Mouse (Mus musculus): ENCODE measurements around the gene Olfr951. TPM values are rescaled to one million over a fixed set of nuclear protein-coding genes. Genes with fewer than 3 reads are reported as not detected.

The Olfr951 gene
- not detected for total RNA-seq (2021)
- not detected in 2 replicates for polyA plus RNA-seq (2012; rRNA removed)
- long read RNA-seq: 0 reads

DNA sequence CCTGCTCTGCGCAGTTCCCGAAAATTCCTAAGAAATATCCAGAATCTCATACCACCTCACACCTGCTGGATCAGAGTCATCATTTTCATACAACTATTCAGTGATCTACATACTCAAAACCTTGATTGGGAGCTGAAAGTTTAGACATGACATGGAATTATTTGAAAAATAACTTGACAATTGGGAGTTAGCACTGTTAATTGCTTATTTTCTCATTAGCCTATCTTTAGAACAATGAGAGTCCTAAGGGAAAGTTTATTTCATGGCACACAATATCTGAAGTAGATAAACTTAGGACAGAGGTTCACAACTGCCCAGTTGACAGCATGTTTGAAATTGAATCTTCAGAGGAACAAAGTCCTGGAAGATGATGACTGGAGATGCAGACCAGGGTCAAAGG, at the start of gene Olfr951:
Olfr951 (plus strand) TSS at position 301 of the 400 bp plus-strand sequence.
- DNase-seq: no peak

DNA sequence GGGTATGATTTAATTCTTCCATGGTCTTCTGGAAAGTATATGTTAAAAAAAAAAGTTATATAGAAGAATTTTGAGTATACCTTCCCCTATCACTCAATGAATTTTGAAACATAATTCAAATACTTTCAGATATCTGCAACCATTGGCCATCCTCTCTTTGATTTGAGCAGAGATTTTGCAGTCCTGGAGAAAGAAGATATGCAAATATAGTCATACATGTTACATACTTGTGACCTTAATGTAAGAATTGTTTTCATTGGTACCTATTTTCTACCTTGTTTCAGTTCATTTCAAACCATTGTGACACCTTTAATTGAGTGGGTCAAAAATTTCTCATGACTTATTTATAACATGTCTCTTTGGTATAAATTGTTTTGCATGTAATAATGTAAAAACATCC, 39.8 kb downstream of the Olfr951 start, which contains the start of gene Olfr952:
Olfr952 (minus strand) TSS at position 101 of the 400 bp plus-strand sequence.
- no peak for DNase-seq

Other genes with a start within 250 kb of the Olfr951 start
- not detected for gene Olfr943, start 221.1 kb upstream of the Olfr951 start, total RNA-seq (2021)
- not detected in 2 replicates for gene Olfr943, start 221.1 kb upstream of the Olfr951 start, polyA plus RNA-seq (2012; rRNA removed)
- gene Olfr944, start 185.5 kb upstream of the Olfr951 start, total RNA-seq (2021): not detected
- gene Olfr944, start 185.5 kb upstream of the Olfr951 start, polyA plus RNA-seq (2012; rRNA removed): not detected in 2 replicates
- not detected for gene Olfr1537, start 137.4 kb upstream of the Olfr951 start, total RNA-seq (2021)
- not detected in 2 replicates for gene Olfr1537, start 137.4 kb upstream of the Olfr951 start, polyA plus RNA-seq (2012; rRNA removed)
- not detected for gene Olfr945, start 110.6 kb upstream of the Olfr951 start, total RNA-seq (2021)
- not detected in 2 replicates for gene Olfr945, start 110.6 kb upstream of the Olfr951 start, polyA plus RNA-seq (2012; rRNA removed)
- gene Olfr948, start 61.4 kb upstream of the Olfr951 start, total RNA-seq (2021): not detected
- gene Olfr948, start 61.4 kb upstream of the Olfr951 start, polyA plus RNA-seq (2012; rRNA removed): not detected in 2 replicates
- not detected for gene Olfr952, start 39.7 kb downstream of the Olfr951 start, total RNA-seq (2021)
- gene Olfr952, start 39.7 kb downstream of the Olfr951 start, polyA plus RNA-seq (2012; rRNA removed): not detected in 2 replicates
- not detected for gene Olfr954, start 69.3 kb downstream of the Olfr951 start, total RNA-seq (2021)
- not detected in 2 replicates for gene Olfr954, start 69.3 kb downstream of the Olfr951 start, polyA plus RNA-seq (2012; rRNA removed)
- not detected for gene Olfr955, start 84.5 kb downstream of the Olfr951 start, total RNA-seq (2021)
- not detected in 2 replicates for gene Olfr955, start 84.5 kb downstream of the Olfr951 start, polyA plus RNA-seq (2012; rRNA removed)
- not detected for gene Olfr44, start 106.6 kb downstream of the Olfr951 start, total RNA-seq (2021)
- not detected in 2 replicates for gene Olfr44, start 106.6 kb downstream of the Olfr951 start, polyA plus RNA-seq (2012; rRNA removed)
- gene Olfr957, start 128.4 kb downstream of the Olfr951 start, total RNA-seq (2021): not detected
- gene Olfr957, start 128.4 kb downstream of the Olfr951 start, polyA plus RNA-seq (2012; rRNA removed): not detected in 2 replicates
- not detected for gene Olfr958, start 166.6 kb downstream of the Olfr951 start, total RNA-seq (2021)
- gene Olfr958, start 166.6 kb downstream of the Olfr951 start, polyA plus RNA-seq (2012; rRNA removed): not detected in 2 replicates
- gene Olfr959, start 188.2 kb downstream of the Olfr951 start, total RNA-seq (2021): not detected
- not detected in 2 replicates for gene Olfr959, start 188.2 kb downstream of the Olfr951 start, polyA plus RNA-seq (2012; rRNA removed)
- gene AW551984, start 217.0 kb downstream of the Olfr951 start, total RNA-seq (2021): 10 to 100 TPM in 1 of 2 experiments, 1 to 10 TPM in 1; 9.0 to 12.1 TPM
- 9.0 and 15.0 TPM in 2 replicates for gene AW551984, start 217.0 kb downstream of the Olfr951 start, polyA plus RNA-seq (2012; rRNA removed)
- not detected for gene Olfr148, start 223.2 kb downstream of the Olfr951 start, total RNA-seq (2021)
- not detected in 2 replicates for gene Olfr148, start 223.2 kb downstream of the Olfr951 start, polyA plus RNA-seq (2012; rRNA removed)
- gene Olfr960, start 234.0 kb downstream of the Olfr951 start, total RNA-seq (2021): not detected
- not detected in 2 replicates for gene Olfr960, start 234.0 kb downstream of the Olfr951 start, polyA plus RNA-seq (2012; rRNA removed)

Data from adrenal gland, adult 2 months (tissue).